Mouse (Mus musculus): ENCODE results near the gene Cmss1. TPM values are rescaled to one million over a fixed set of nuclear protein-coding genes. Genes with fewer than 3 reads are reported as not detected.
A peak's percentile ranks its signal among the peaks of the same experiment; 100 is the strongest.

Cmss1 gene
- polyA plus RNA-seq, 1 experiment from 2014 or later, result 45.2 TPM

- H3K36me3 ChIP-seq, result no peaks in the 10 kb centered on the region
- no peak for ATAC-seq
Observed at GRCm38 (mm10) chr16:57504728-57505127, 101.9 kb downstream of the Cmss1 start.

GRCm38 (mm10) chr16:57502761-57503160 is 103.9 kb downstream of the Cmss1 start:
- Histone ChIP-seq H3K27me3 (replicated peaks) (no peaks in the 10 kb centered on the region), H3K4me3 (replicated peaks) (no peak overlapping the region), H3K4me1 (replicated peaks) (no peaks in the 10 kb centered on the region), H3K27ac (no peak overlapping the region), H3K36me3 (no peaks in the 10 kb centered on the region), H3K9ac (no peak overlapping the region), H3K9me3 (no peaks in the 10 kb centered on the region), H3K4me2 (replicated peaks) (no peak overlapping the region)
- WGBS, result 66% methylated on average over 5 of the region's 5 CpGs
- ATAC-seq, result no peak

More at GRCm38 (mm10) chr16:57504728-57505127, 101.9 kb downstream of the Cmss1 start:
- H3K4me1 ChIP-seq (replicated peaks), result no peaks in the 10 kb centered on the region
- no peak overlapping the region for H3K27ac ChIP-seq
- no peak overlapping the region for H3K9ac ChIP-seq
- no peaks in the 10 kb centered on the region for H3K9me3 ChIP-seq
- no peak overlapping the region for H3K4me2 ChIP-seq (replicated peaks)
- 87% methylated on average over 4 of the region's 4 CpGs for WGBS
- no peaks in the 10 kb centered on the region for H3K27me3 ChIP-seq (replicated peaks)
- no peak overlapping the region for H3K4me3 ChIP-seq (replicated peaks)

- no peak overlapping the region for H3K4me3 ChIP-seq (replicated peaks)
- no peaks in the 10 kb centered on the region for H3K27me3 ChIP-seq (replicated peaks)
- no peaks in the 10 kb centered on the region for H3K9me3 ChIP-seq
- H3K4me1 ChIP-seq (replicated peaks), result no peaks in the 10 kb centered on the region
- no peaks in the 10 kb centered on the region for H3K36me3 ChIP-seq
- no peak overlapping the region for H3K4me2 ChIP-seq (replicated peaks)
- ATAC-seq, result no peak
- no peak overlapping the region for H3K27ac ChIP-seq
- 41% methylated on average over 2 of the region's 2 CpGs for WGBS
- no peak overlapping the region for H3K9ac ChIP-seq
Observed at GRCm38 (mm10) chr16:57502230-57502629, 104.4 kb downstream of the Cmss1 start.

GRCm38 (mm10) chr16:57500851-57501250 is 105.8 kb downstream of the Cmss1 start:
- Histone ChIP-seq H3K4me1 (replicated peaks) (0 out of 2 replicates have a peak, but pooled peaks cover 2% of the 10 kb centered on the region), H3K9ac (no peak overlapping the region), H3K4me3 (replicated peaks) (no peak overlapping the region), H3K36me3 (no peaks in the 10 kb centered on the region), H3K27me3 (replicated peaks) (no peaks in the 10 kb centered on the region), H3K9me3 (no peaks in the 10 kb centered on the region), H3K4me2 (replicated peaks) (no peak overlapping the region), H3K27ac (no peak overlapping the region)
- peak; percentile 78 for ATAC-seq
- WGBS, result 40% methylated on average over 3 of the region's 3 CpGs

- Histone ChIP-seq H3K9ac (no peak overlapping the region), H3K9me3 (no peaks in the 10 kb centered on the region), H3K4me1 (replicated peaks) (0 out of 2 replicates have a peak, but pooled peaks cover 2% of the 10 kb centered on the region), H3K36me3 (no peaks in the 10 kb centered on the region), H3K4me3 (replicated peaks) (no peak overlapping the region), H3K27ac (0 out of 2 replicates have a peak overlapping the region, but pooled peaks have one; percentile 22), H3K27me3 (replicated peaks) (no peaks in the 10 kb centered on the region), H3K4me2 (replicated peaks) (no peak overlapping the region)
- 65% methylated on average over 10 of the region's 10 CpGs for WGBS
- peak; percentile 23 for ATAC-seq
Observed at GRCm38 (mm10) chr16:57496437-57497173, 110.1 kb downstream of the Cmss1 start.

- 71% methylated on average over 10 of the region's 10 CpGs for WGBS
- H3K9ac ChIP-seq, result no peak overlapping the region
- no peak overlapping the region for H3K4me3 ChIP-seq (replicated peaks)
- H3K4me2 ChIP-seq (replicated peaks), result no peak overlapping the region
- H3K27ac ChIP-seq, result 0 out of 2 replicates have a peak overlapping the region, but pooled peaks have one; percentile 22
- no peaks in the 10 kb centered on the region for H3K36me3 ChIP-seq
- no peaks in the 10 kb centered on the region for H3K27me3 ChIP-seq (replicated peaks)
- peak; percentile 82 for ATAC-seq
- H3K4me1 ChIP-seq (replicated peaks), result 0 out of 2 replicates have a peak, but pooled peaks cover 2% of the 10 kb centered on the region
- H3K9me3 ChIP-seq, result no peaks in the 10 kb centered on the region
Observed at GRCm38 (mm10) chr16:57495476-57496203, 111.0 kb downstream of the Cmss1 start.

GRCm38 (mm10) chr16:57491853-57492252 is 114.8 kb downstream of the Cmss1 start:
- Histone ChIP-seq H3K4me3 (replicated peaks) (no peak overlapping the region), H3K27ac (no peak overlapping the region), H3K4me1 (replicated peaks) (0 out of 2 replicates have a peak, but pooled peaks cover 2% of the 10 kb centered on the region), H3K4me2 (replicated peaks) (no peak overlapping the region), H3K9me3 (no peaks in the 10 kb centered on the region), H3K27me3 (replicated peaks) (no peaks in the 10 kb centered on the region), H3K9ac (no peak overlapping the region), H3K36me3 (no peaks in the 10 kb centered on the region)
- no peak for ATAC-seq
- WGBS, result 79% methylated on average over 4 of the region's 4 CpGs

- WGBS, result 94% methylated on average over 8 of the region's 8 CpGs
- H3K9me3 ChIP-seq, result no peaks in the 10 kb centered on the region
- no peak overlapping the region for H3K27ac ChIP-seq
- no peaks in the 10 kb centered on the region for H3K27me3 ChIP-seq (replicated peaks)
- no peak overlapping the region for H3K4me2 ChIP-seq (replicated peaks)
- ATAC-seq, result no peak
- no peak overlapping the region for H3K9ac ChIP-seq
- H3K36me3 ChIP-seq, result no peaks in the 10 kb centered on the region
- H3K4me1 ChIP-seq (replicated peaks), result no peaks in the 10 kb centered on the region
- no peak overlapping the region for H3K4me3 ChIP-seq (replicated peaks)
Observed at GRCm38 (mm10) chr16:57490691-57491090, 116.0 kb downstream of the Cmss1 start.

GRCm38 (mm10) chr16:57488661-57489060 is 118.0 kb downstream of the Cmss1 start:
- no peak for ATAC-seq
- Histone ChIP-seq H3K27me3 (replicated peaks) (no peaks in the 10 kb centered on the region), H3K4me1 (replicated peaks) (0 out of 2 replicates have a peak, but pooled peaks cover 3% of the 10 kb centered on the region), H3K27ac (no peak overlapping the region), H3K4me2 (replicated peaks) (no peak overlapping the region), H3K4me3 (replicated peaks) (no peak overlapping the region), H3K9me3 (no peaks in the 10 kb centered on the region), H3K36me3 (no peaks in the 10 kb centered on the region), H3K9ac (no peak overlapping the region)

GRCm38 (mm10) chr16:57486266-57486665 is 120.4 kb downstream of the Cmss1 start:
- H3K4me3 ChIP-seq (replicated peaks), result no peak overlapping the region
- H3K9ac ChIP-seq, result no peak overlapping the region
- no peaks in the 10 kb centered on the region for H3K27me3 ChIP-seq (replicated peaks)
- H3K4me1 ChIP-seq (replicated peaks), result 0 out of 2 replicates have a peak, but pooled peaks cover 3% of the 10 kb centered on the region
- 86% methylated on average over 5 of the region's 5 CpGs for WGBS
- no peak for ATAC-seq
- no peak overlapping the region for H3K4me2 ChIP-seq (replicated peaks)
- H3K27ac ChIP-seq, result no peak overlapping the region
- H3K9me3 ChIP-seq, result no peaks in the 10 kb centered on the region
- H3K36me3 ChIP-seq, result no peaks in the 10 kb centered on the region

GRCm38 (mm10) chr16:57485265-57485664 is 121.4 kb downstream of the Cmss1 start:
- Histone ChIP-seq H3K27me3 (replicated peaks) (no peaks in the 10 kb centered on the region), H3K4me2 (replicated peaks) (no peak overlapping the region), H3K27ac (no peak overlapping the region), H3K9ac (no peak overlapping the region), H3K4me3 (replicated peaks) (no peak overlapping the region), H3K36me3 (no peaks in the 10 kb centered on the region), H3K9me3 (no peaks in the 10 kb centered on the region), H3K4me1 (replicated peaks) (0 out of 2 replicates have a peak, but pooled peaks cover 3% of the 10 kb centered on the region)
- ATAC-seq, result no peak
- 73% methylated on average over 9 of the region's 9 CpGs for WGBS

- no peak overlapping the region for H3K9ac ChIP-seq
- no peaks in the 10 kb centered on the region for H3K36me3 ChIP-seq
- no peak overlapping the region for H3K4me2 ChIP-seq (replicated peaks)
- no peaks in the 10 kb centered on the region for H3K9me3 ChIP-seq
- H3K4me3 ChIP-seq (replicated peaks), result no peak overlapping the region
- peak overlapping the region; percentile 76 for H3K27ac ChIP-seq
- H3K27me3 ChIP-seq (replicated peaks), result no peaks in the 10 kb centered on the region
- H3K4me1 ChIP-seq (replicated peaks), result 0 out of 2 replicates have a peak, but pooled peaks cover 3% of the 10 kb centered on the region
- peak; percentile 79 for ATAC-seq
- 42% methylated on average over 12 of the region's 12 CpGs for WGBS
Observed at GRCm38 (mm10) chr16:57484043-57484795, 122.4 kb downstream of the Cmss1 start.
